In the genomic region with DNA sequence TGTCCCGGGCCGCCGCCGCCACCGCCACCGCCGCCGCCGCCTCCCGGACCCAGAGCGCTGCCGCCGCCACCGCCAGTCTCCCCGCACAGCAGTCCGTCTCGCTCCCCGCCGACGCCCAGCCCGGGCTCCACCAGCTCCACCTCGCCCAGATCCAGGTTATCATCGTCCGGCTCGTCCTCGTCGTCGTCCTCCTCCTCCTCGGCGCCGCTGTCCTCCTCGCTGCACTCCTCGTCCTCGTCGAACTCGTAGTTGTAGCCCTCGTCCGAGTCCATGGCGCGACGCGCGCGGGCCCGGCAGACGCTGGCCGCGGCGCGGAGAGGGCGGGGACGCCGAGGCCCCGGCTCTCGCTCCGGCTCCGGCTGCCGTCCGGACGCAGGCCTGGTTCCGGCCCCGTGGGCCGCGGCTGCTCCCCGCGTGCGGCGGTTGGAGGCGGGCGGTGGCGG, we compare ENCODE assay signal across 8 mouse cellular contexts. TPM values are rescaled to one million over a fixed set of nuclear protein-coding genes. Genes with fewer than 3 reads are reported as not detected.
DNase-seq lines count a peak whose midpoint lies in the region; ATAC-seq and TF ChIP-seq lines count a peak whose summit lies in the region.

No protein-coding gene starts in this region.

- no peaks in the 10 kb centered on the region for H3K9me3 ChIP-seq in forebrain, embryonic 11.5 days (ENCODE audit: control insufficient read depth, low read length)
- H3K9me3 ChIP-seq in liver, embryonic 11.5 days (ENCODE audit: control insufficient read depth, low read length): no peaks in the 10 kb centered on the region

- TF ChIP-seq POLR2A in lung, adult 2 months (IDR thresholded peaks at IDR 0.05; ENCODE audit: borderline replicate concordance, extremely low read depth, low read depth, low read length): 0 out of 2 replicates have a peak, but pooled peaks have one; percentile 25
- no peak for TF ChIP-seq POLR2A in bone marrow, adult 2 months (IDR thresholded peaks at IDR 0.05; ENCODE audit: borderline replicate concordance, control insufficient read depth, low read depth, low read length)

- H3K27me3 ChIP-seq in forebrain, embryonic 11.5 days (ENCODE audit: control insufficient read depth, insufficient read depth, low read length): no peaks in the 10 kb centered on the region
- no peaks in the 10 kb centered on the region for H3K27me3 ChIP-seq in liver, embryonic 11.5 days (replicated peaks; ENCODE audit: control insufficient read depth, insufficient read depth, low read length)

- WGBS in lung, adult 2 months: 1% methylated on average over 66 of the region's 71 CpGs
- WGBS in bone marrow, adult 2 months: under 1% methylated on average over 56 of the region's 71 CpGs
- under 1% methylated on average over 58 of the region's 71 CpGs for WGBS in forebrain, embryonic 11.5 days
- WGBS in liver, embryonic 11.5 days: under 1% methylated on average over 70 of the region's 71 CpGs

- H3K4me3 ChIP-seq in lung, adult 2 months (replicated peaks; ENCODE audit: extremely low read depth, low read depth, low read length): peak overlapping the region; percentile 81
- H3K4me3 ChIP-seq in bone marrow, adult 2 months (replicated peaks; ENCODE audit: control insufficient read depth, low read depth, low read length): peak overlapping the region; percentile 100
- peak overlapping the region; percentile 99 for H3K4me3 ChIP-seq in forebrain, embryonic 11.5 days (ENCODE audit: low read depth, low read length)
- peak overlapping the region; percentile 81 for H3K4me3 ChIP-seq in liver, embryonic 11.5 days (ENCODE audit: low read depth, low read length)

- H3K36me3 ChIP-seq in forebrain, embryonic 11.5 days (ENCODE audit: control insufficient read depth, insufficient read depth, low read length): no peaks in the 10 kb centered on the region
- H3K36me3 ChIP-seq in liver, embryonic 11.5 days (ENCODE audit: control insufficient read depth, insufficient read depth, low read length): no peaks in the 10 kb centered on the region

- TF ChIP-seq CTCF in lung, adult 2 months (IDR thresholded peaks at IDR 0.05; ENCODE audit: insufficient read depth, low read length): no peak
- no peak for TF ChIP-seq CTCF in bone marrow, adult 2 months (IDR thresholded peaks at IDR 0.05; ENCODE audit: control insufficient read depth, insufficient read depth, low read length)

- no peak for DNase-seq in lung, adult 2 months
- no peak for DNase-seq in lung, postnatal 4 days
- DNase-seq in forebrain, embryonic 11.5 days (ENCODE audit: low spot score): no peak
- peak; percentile 84 for DNase-seq in liver, embryonic 11.5 days (ENCODE audit: low spot score)
- DNase-seq in spleen, postnatal 4 days (ENCODE audit: low spot score in 2 of 2): peak; percentile 72 to 88
- no peak for DNase-seq in thymus, postnatal 36 days
- DNase-seq in gastrocnemius, postnatal 14 days: no peak

- H3K4me2 ChIP-seq in forebrain, embryonic 11.5 days (ENCODE audit: low read depth, low read length, severe bottlenecking): peak overlapping the region; percentile 94
- H3K4me2 ChIP-seq in liver, embryonic 11.5 days: peak overlapping the region; percentile 86

- ATAC-seq in forebrain, embryonic 11.5 days (replicated peaks; ENCODE audit: low FRiP score): peak; percentile 82
- ATAC-seq in liver, embryonic 11.5 days (replicated peaks; ENCODE audit: low FRiP score): peak; percentile 71

- intact Hi-C loops in gastrocnemius, postnatal 14 days (cut with DNase I; ENCODE audit: low total_unique reads): loop anchor here (10.0 kb wide), 1 partner anchor 81 kb away; no protein-coding TSS in a partner anchor

- peak overlapping the region; percentile 100 for H3K27ac ChIP-seq in bone marrow, adult 2 months (ENCODE audit: control insufficient read depth, insufficient read depth, low read depth, low read length, poor library complexity)
- peak overlapping the region; percentile 98 for H3K27ac ChIP-seq in forebrain, embryonic 11.5 days (ENCODE audit: low read depth, low read length)
- H3K27ac ChIP-seq in liver, embryonic 11.5 days (ENCODE audit: low read depth, low read length): peak overlapping the region; percentile 99

- H3K9ac ChIP-seq in forebrain, embryonic 11.5 days (ENCODE audit: low read length): peak overlapping the region; percentile 97
- H3K9ac ChIP-seq in liver, embryonic 11.5 days (ENCODE audit: low read depth, low read length): peak overlapping the region; percentile 86

- peaks cover 5% of the 10 kb centered on the region; the same call in 1 of the 2 replicates for H3K4me1 ChIP-seq in lung, adult 2 months (ENCODE audit: control insufficient read depth, insufficient read depth, low read length)
- H3K4me1 ChIP-seq in bone marrow, adult 2 months (ENCODE audit: control insufficient read depth, insufficient read depth, low read length): no peaks in the 10 kb centered on the region; the same call in 1 of the 2 replicates
- H3K4me1 ChIP-seq in forebrain, embryonic 11.5 days (replicated peaks; ENCODE audit: control insufficient read depth, insufficient read depth, low read length): no peaks in the 10 kb centered on the region
- H3K4me1 ChIP-seq in liver, embryonic 11.5 days (replicated peaks; ENCODE audit: control insufficient read depth, insufficient read depth, low read length): peaks cover 9% of the 10 kb centered on the region; the same call in 1 of the 2 replicates

RNA-seq across cellular contexts. Expression of gene Arih1, which starts 0.3 kb away (rescaled TPM):
- 15.0 and 20.1 TPM in 2 replicates for polyA plus RNA-seq in lung, adult 2 months (2012; rRNA removed)
- polyA plus RNA-seq in bone marrow, adult 2 months (2011; ENCODE audit: insufficient read depth, insufficient read length, low replicate concordance, missing spikeins): 16.9 and 27.9 TPM in 2 replicates
- 22.8 and 27.1 TPM in 2 replicates for polyA plus RNA-seq in forebrain, embryonic 11.5 days (2014; fragmentation: Nextera tagmentation; extraction: Ambion mirVana)
- 11.9 and 13.2 TPM in 2 replicates for polyA plus RNA-seq in liver, embryonic 11.5 days (2014; fragmentation: Nextera tagmentation; extraction: Ambion mirVana)
- total RNA-seq in gastrocnemius, postnatal 14 days (2021): 10 to 100 TPM; 77.7 to 82.2 TPM

RNA-seq across cellular contexts. Expression of gene Hexa, which starts 53.2 kb away (rescaled TPM):
- polyA plus RNA-seq in lung, adult 2 months (2012; rRNA removed): 90.7 and 106 TPM in 2 replicates
- 41.8 and 98.1 TPM in 2 replicates for polyA plus RNA-seq in bone marrow, adult 2 months (2011; ENCODE audit: insufficient read depth, insufficient read length, low replicate concordance, missing spikeins)
- 44.2 and 44.5 TPM in 2 replicates for polyA plus RNA-seq in forebrain, embryonic 11.5 days (2014; fragmentation: Nextera tagmentation; extraction: Ambion mirVana)
- 62.4 and 65.3 TPM in 2 replicates for polyA plus RNA-seq in liver, embryonic 11.5 days (2014; fragmentation: Nextera tagmentation; extraction: Ambion mirVana)
- total RNA-seq in gastrocnemius, postnatal 14 days (2021): 10 to 100 TPM; 21.2 to 22.4 TPM

RNA-seq across cellular contexts. Expression of gene Tmem202, which starts 53.5 kb away (rescaled TPM):
- polyA plus RNA-seq in lung, adult 2 months (2012; rRNA removed): 0.36 and 0.64 TPM in 2 replicates
- not detected in 2 replicates for polyA plus RNA-seq in bone marrow, adult 2 months (2011; ENCODE audit: insufficient read depth, insufficient read length, low replicate concordance, missing spikeins)
- not detected in 2 replicates for polyA plus RNA-seq in forebrain, embryonic 11.5 days (2014; fragmentation: Nextera tagmentation; extraction: Ambion mirVana)
- polyA plus RNA-seq in liver, embryonic 11.5 days (2014; fragmentation: Nextera tagmentation; extraction: Ambion mirVana): 0.22 TPM in 1 of 2 replicates, not detected in the other
- total RNA-seq in gastrocnemius, postnatal 14 days (2021): under 1 TPM; 0.42 to 0.43 TPM

Comparison
In these comparisons a context has a peak if more than half of its experiments do, and no peak if none do; other contexts are left out.
1. DNase-seq: peak in liver, embryonic 11.5 days (single experiment) and spleen, postnatal 4 days (2 of 2); none in lung, adult 2 months (single experiment), lung, postnatal 4 days (0 of 2), forebrain, embryonic 11.5 days (single experiment), thymus, postnatal 36 days (0 of 2) and gastrocnemius, postnatal 14 days (single experiment).
2. Peak in every context shown above with its lines, with median percentiles within 50 percentile points of each other: H3K4me3 ChIP-seq and H3K27ac ChIP-seq.